Mouse (Mus musculus): Measurements from ENCODE around the gene Rgs2.

Gene Rgs2

DNA sequence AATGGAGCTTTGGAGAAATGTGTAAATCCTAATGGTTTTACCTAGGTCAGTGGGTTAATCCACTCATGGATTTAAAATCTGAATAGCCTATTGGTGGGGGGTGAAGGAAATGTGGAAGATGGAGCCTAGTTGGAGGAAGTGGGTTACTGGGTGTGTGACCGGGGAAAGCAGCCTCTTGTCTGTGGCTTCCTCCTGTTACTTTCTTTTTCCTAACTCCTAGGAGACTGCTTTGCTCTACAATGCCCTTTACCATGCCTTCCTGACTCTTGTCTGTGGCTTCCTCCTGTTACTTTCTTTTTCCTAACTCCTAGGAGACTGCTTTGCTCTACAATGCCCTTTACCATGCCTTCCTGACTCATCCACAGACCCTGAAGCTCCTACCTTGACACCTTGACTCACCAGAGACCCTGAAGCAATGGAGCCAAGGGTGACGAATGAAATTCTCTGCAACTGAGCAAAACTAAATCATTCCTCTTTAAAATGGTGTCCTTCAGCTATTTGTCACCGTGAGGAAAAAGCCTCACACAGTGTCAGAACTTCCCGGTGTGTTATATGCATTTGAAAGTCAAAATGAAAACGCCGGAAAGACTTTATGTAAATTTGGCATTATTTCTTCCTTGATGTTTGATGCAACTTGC lies 18.9 kb downstream of the Rgs2 start:
- no peak for DNase-seq (ENCODE audit: extremely low read depth, low read depth, low spot score)

DNA sequence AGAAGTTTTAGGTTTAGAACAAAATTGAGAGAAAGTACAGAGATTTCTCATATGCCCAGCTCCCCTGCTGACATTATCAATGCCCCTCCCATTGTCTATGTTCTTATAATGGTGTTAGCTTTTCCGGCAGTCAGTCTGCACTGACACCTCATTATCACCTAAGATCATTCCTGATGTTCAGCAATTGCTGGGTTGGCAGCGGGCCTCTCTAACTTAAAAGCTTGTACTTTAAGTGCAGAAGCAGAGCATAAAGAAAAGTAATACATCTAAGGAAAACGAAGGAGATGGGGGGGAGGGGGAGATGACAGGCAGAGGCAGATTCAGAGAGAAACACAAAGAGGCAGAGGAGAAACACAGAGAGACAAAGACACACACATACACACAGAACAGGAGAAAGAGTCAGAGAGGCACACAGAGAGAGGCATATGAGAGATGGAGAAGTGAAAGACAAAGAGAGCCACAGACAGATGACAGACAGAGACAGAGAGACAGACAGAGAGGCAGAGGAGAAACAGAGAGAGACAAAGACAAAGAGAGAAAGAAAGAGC lies 21.1 kb downstream of the Rgs2 start:
- no peak for DNase-seq (ENCODE audit: extremely low read depth, low read depth, low spot score)

GRCm38 (mm10) chr1:143982085-143982764 lies 21.7 kb downstream of the Rgs2 start:
- DNase-seq (ENCODE audit: extremely low read depth, low read depth, low spot score) = no peak

DNA sequence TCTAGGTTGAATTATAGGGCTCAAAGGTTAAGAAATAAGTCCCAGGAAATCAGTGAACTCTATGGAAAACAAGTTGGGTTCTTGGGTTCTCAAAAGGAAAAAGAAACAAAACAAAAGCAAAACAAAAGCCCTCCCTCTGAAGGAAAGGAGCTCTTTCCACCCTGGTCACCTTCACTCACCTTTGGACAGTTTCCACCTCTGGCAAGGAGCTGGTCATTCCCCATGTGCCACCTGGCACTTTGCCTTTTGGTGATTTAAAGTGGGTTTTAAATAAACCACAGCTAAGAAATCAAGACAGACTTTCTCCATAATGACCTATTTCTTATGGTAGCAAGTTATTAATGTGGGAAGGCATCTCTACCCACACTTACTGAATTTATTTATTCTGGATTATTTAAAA lies 23.1 kb downstream of the Rgs2 start:
- no peak for DNase-seq (ENCODE audit: extremely low read depth, low read depth, low spot score)

DNA sequence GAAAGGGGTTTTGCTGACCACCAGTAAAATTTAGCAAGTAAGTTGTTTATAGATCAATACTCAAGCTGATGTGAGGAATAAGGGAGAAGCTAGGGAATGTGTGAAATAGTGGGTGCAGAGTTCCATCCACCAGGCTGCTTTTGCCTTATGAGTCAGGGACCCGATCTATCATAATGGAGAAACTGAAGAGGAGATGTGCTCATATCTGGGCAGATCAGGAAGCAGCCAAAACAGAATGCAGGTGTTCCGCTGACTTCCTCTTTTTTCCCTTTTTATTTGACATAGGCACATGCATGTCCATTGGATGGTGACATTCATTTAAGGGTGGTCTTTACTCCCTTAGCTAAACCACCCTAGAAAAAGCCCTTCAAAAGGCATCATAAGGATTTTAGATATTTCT lies 29.3 kb downstream of the Rgs2 start:
- DNase-seq (ENCODE audit: extremely low read depth, low read depth, low spot score) = no peak

DNA sequence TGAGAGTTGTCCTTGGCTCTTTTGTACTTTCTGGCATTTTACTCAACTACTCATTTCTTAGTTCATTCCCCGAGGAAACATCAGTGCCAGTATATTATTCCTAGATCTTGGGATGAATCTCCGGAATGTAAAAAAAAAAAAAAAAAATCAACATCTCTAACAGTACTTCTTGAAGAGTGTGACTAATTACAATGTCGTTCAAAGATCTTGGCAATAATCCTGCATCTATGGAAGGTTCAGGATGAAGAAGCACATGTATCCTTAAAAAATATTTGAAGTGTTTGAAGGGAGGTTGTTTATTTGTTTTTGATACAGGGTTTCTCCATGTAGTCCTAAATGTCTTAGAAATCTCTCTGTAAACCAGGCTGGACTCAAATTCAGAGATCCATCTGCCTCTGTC lies 41.7 kb downstream of the Rgs2 start:
- DNase-seq (ENCODE audit: extremely low read depth, low read depth, low spot score) = no peak

DNA sequence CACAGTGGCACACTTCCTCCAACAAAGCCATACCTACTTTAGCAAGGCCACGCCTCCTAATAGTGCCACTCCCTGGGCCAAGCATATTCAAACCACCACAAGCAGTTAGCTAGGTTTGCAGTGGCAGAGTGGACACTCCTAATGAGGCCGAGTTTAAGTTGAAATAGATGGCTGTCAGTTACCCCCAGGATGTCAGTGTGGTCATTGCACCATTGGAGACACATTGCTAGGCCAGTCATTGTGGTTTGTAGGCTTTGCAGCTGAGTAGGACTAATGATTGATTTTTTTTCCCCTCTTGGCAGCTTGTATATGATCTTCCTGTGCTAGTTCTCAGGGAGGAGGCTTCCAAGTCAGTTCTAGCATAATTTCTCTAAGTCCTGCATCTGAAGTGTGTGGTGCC lies 43.6 kb downstream of the Rgs2 start:
- no peak for DNase-seq (ENCODE audit: extremely low read depth, low read depth, low spot score)

DNA sequence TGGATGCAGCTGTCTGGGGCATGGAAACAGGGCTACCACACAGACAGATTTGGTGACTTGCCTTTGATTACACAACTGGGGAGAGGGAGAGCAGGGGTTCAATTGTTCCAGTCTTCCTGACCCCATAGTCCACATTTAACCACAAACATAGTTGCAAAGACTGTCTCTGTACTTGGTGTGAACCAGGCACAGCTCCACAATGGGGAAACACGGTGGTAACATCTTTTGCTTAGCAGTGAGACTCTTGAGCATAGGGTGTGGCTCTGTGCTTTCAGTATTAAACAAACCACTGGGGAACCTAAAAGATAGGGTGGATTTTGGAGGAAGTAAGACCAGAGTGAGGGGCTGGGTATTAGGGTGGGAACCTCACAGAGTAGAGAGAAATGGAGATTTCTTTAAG lies 47.9 kb downstream of the Rgs2 start:
- DNase-seq (ENCODE audit: extremely low read depth, low read depth, low spot score) = no peak

GRCm38 (mm10) chr1:143952841-143953240 lies 51.1 kb downstream of the Rgs2 start:
- DNase-seq (ENCODE audit: extremely low read depth, low read depth, low spot score) = no peak
